Mouse (Mus musculus) embryonic fibroblast, embryonic 13.5 days (primary cell): ENCODE measurements at regions not wholly inside any gene's neighbourhood (a gene's known extent, or its start where the extent isn't known, plus 50 kb on each side); places are given as distances from the start of the nearest gene placed in this dataset.

Experiments used
- H3K27ac ChIP-seq: 2 replicates; pipeline ENCODE4 v1.5.1; 2012; ENCODE audit warnings: low read length, control low read depth, inconsistent platforms; ENCODE audit not compliant: insufficient read depth
- H3K4me1 ChIP-seq: 2 replicates; pipeline ENCODE4 v1.6.1; 2011; ENCODE audit warnings: low read length; ENCODE audit not compliant: control insufficient read depth, insufficient read depth
- H3K4me3 ChIP-seq: 2 replicates; pipeline ENCODE4 v1.5.1; 2011; ENCODE audit warnings: mild to moderate bottlenecking, control low read depth, low read length; ENCODE audit not compliant: insufficient read depth
- CTCF ChIP-seq: IDR thresholded peaks from 2 replicates; pipeline ENCODE4 v1.5.1; 2011; ENCODE audit warnings: mild to moderate bottlenecking, control low read depth, low read length, moderate library complexity, borderline replicate concordance; ENCODE audit not compliant: insufficient read depth
- POLR2A ChIP-seq: IDR thresholded peaks from 2 replicates; pipeline ENCODE4 v1.6.1; 2011; ENCODE audit warnings: low read depth, mild to moderate bottlenecking, control low read depth, low read length, moderate library complexity

DNA sequence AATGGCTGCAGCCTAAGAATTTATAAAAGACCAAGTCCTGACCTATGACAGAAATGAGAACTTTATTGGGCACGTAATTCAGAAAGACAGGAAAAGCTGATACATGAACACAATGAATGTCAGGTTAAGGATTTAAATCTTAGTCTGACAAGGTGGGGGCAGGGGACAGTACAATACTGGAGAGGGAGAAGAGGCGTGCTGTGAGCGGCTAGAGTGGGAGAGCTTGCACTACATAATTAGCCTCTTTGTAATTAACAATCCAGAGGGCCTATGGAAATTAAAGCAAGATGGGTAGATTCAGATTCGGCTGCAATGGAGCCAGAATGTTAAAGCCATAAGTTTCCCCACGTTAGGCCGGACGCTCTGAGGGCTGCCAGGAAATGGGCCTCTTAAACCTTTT, 301.9 kb downstream of the Dhx15 start:
- TF ChIP-seq CTCF (no peak), POLR2A (no peak)
- no peak overlapping the region for H3K27ac ChIP-seq
- no peak overlapping the region for H3K4me3 ChIP-seq
- H3K4me1 ChIP-seq, result no peaks in the 10 kb centered on the region

GRCm38 (mm10) chr5:51882594-51882993, 307.7 kb downstream of the Dhx15 start:
- TF ChIP-seq CTCF (no peak), POLR2A (no peak)
- Histone ChIP-seq H3K4me1 (peaks cover 4% of the 10 kb centered on the region; the same call in 1 of the 2 replicates), H3K27ac (no peak overlapping the region), H3K4me3 (no peak overlapping the region)

- no peak for TF ChIP-seq POLR2A
- no peak for TF ChIP-seq CTCF
- Histone ChIP-seq H3K4me3 (no peak overlapping the region), H3K4me1 (peaks cover 4% of the 10 kb centered on the region; the same call in 1 of the 2 replicates), H3K27ac (no peak overlapping the region)
Measured at GRCm38 (mm10) chr5:51882173-51882572, 308.1 kb downstream of the Dhx15 start.

- Histone ChIP-seq H3K4me1 (no peaks in the 10 kb centered on the region), H3K27ac (no peak overlapping the region), H3K4me3 (no peak overlapping the region)
- no peak for TF ChIP-seq POLR2A
- TF ChIP-seq CTCF, result no peak
Measured at GRCm38 (mm10) chr5:51876846-51877245, 309.3 kb upstream of the Ppargc1a start.

DNA sequence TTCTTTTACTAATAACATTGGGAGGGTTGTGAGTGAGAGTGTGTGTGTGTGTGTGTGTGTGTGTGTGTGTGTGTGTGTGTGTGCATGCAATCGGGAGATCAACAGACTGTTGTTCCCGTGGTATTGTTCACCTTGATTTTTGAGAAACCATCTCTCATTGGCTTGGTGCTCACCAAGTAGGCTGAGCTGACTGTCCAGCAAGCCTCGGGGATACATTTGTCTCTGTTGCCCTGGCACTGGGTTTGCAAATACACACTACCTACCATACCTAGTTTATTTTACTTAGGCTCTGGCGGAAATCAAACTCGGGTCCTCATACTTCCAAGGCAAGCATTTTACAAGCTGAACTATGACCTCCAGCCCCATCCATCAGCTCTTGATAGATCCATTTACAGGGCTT, 306.0 kb upstream of the Ppargc1a start:
- TF ChIP-seq CTCF, result no peak
- TF ChIP-seq POLR2A, result no peak
- H3K4me3 ChIP-seq, result no peak overlapping the region
- H3K27ac ChIP-seq, result no peak overlapping the region
- no peaks in the 10 kb centered on the region for H3K4me1 ChIP-seq

- no peak overlapping the region for H3K4me3 ChIP-seq
- TF ChIP-seq POLR2A, result no peak
- TF ChIP-seq CTCF, result no peak
- H3K27ac ChIP-seq, result no peak overlapping the region
- no peaks in the 10 kb centered on the region for H3K4me1 ChIP-seq
Measured at GRCm38 (mm10) chr5:51871735-51872134, 304.2 kb upstream of the Ppargc1a start.

DNA sequence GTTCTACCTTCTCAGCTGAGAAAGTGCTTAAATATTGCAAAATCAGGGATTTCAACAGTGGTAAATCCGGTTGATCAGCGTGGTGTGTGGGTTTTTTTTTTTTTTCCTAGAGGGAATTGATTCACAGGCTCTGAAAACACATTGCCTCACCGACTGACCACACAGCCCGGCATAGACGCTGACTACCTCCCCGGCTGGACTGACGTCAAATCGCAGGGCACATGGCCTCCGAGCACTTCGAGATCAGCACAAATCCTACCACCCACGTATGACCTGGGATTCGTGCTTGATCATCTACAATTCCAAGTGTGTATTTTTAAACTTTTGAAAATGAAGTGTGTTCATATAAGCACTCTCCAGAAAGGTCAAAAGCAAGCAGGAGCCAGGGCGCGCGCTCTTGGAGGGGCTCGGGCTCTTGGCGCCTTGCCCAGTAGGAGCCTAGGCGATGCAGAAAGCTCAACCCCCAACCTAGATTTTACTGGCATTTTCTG, 300.7 kb upstream of the Ppargc1a start:
- Histone ChIP-seq H3K27ac (no peak overlapping the region), H3K4me3 (no peak overlapping the region), H3K4me1 (no peaks in the 10 kb centered on the region)
- TF ChIP-seq POLR2A (no peak), CTCF (no peak)

DNA sequence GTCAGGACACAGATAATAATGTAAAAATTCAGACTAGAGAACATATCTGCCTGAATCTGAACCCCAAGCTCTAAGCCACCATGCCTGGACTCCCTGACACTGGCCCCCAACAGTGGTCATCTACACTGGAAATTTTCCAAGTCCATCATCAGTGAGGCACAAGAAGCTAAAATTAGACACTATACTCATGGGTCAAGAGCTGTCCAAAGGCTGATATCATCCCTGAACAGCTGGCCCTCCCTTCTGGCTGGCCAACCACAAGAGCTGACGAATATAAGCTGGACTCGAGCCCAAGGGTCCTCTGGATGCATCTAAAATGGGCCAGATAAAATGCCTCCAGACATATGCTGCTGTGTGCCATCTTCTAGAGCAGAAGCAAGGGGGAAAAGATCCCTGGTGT, 298.5 kb upstream of the Ppargc1a start:
- Histone ChIP-seq H3K4me1 (no peaks in the 10 kb centered on the region), H3K27ac (no peak overlapping the region), H3K4me3 (no peak overlapping the region)
- TF ChIP-seq CTCF (no peak), POLR2A (no peak)

DNA sequence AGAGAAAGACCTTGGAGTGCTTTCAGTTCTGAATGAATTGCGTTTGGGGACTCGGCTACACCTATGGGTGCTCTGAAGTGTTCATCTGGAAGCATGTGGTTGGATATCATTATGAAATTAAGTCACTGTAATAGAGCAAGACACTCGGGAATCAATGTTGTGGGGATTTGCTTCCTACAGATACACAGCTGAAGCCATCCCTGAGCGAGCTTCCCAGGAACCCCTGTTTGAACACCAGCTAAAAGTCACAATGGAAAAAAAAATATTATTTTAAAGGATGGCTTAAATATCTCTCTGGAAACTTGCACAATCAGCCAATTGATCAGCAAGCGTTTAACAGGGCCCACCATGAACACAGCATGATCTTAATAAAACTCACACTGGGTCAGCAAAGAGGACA, 293.0 kb upstream of the Ppargc1a start:
- Histone ChIP-seq H3K4me3 (no peak overlapping the region), H3K4me1 (no peaks in the 10 kb centered on the region), H3K27ac (no peak overlapping the region)
- TF ChIP-seq CTCF (no peak), POLR2A (no peak)

DNA sequence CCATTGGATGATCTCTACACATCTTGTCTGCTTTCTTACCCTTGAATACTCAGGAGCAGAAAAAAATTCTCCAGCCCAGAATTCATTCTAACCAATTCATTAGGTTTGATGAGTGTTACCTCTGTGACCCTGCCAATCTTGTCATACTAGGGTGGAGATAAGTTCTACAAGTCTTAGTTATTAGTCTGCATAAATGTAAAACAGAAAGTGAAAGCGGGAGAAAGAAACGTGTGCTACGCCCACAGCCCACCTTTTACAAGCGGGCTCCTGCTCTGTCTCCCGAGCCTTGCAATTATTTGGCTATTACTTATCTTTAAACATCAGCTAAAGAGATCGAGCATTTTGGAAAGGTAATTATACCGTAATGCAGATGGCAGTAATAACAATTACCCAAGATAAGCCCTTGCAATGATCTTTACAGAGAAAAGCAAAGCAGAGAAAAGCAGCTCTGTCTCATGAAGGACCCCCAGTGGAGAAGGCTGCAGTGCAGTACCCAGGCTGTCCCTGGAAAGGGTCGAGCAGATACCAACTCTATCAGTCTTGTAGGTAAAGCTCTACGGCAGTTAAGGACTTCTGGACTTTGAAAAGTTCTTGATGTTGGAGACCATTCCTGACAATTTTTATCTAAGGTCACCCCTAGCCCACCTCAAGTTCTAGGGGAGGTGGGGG, 286.1 kb upstream of the Ppargc1a start:
- Histone ChIP-seq H3K4me1 (no peaks in the 10 kb centered on the region), H3K4me3 (no peak overlapping the region), H3K27ac (no peak overlapping the region)
- TF ChIP-seq POLR2A (no peak), CTCF (no peak)

GRCm38 (mm10) chr5:51850091-51850490, 282.6 kb upstream of the Ppargc1a start:
- no peaks in the 10 kb centered on the region for H3K4me1 ChIP-seq
- TF ChIP-seq POLR2A (no peak), CTCF (no peak)
- H3K27ac ChIP-seq, result no peak overlapping the region
- H3K4me3 ChIP-seq, result no peak overlapping the region
